9 mouse cellular contexts compared by ENCODE assay signal in genomic region chr9:84019627-84020026, GRCm38 (mm10).
A peak's percentile ranks its signal among the peaks of the same experiment; 100 is the strongest.
DNase-seq lines count a peak whose midpoint lies in the region; ATAC-seq and TF ChIP-seq lines count a peak whose summit lies in the region.
"Had no signal": no experiment of that assay in that cellular context is flagged by ENCODE, and none has a peak within 500 bp of the region (broad histone marks: within the 10 kb centered on the region; RNA-seq: fewer than 3 reads in every experiment).

No protein-coding gene starts in this region.

- H3K4me3 ChIP-seq in lung, embryonic 14.5 days (ENCODE audit: low read depth, low read length): no peak overlapping the region
- H3K4me3 ChIP-seq in neural tube, embryonic 12.5 days: no peak overlapping the region

- no peaks in the 10 kb centered on the region for H3K27me3 ChIP-seq in lung, embryonic 14.5 days (ENCODE audit: insufficient read depth, low read length)
- no peaks in the 10 kb centered on the region for H3K27me3 ChIP-seq in neural tube, embryonic 12.5 days (replicated peaks)

- H3K9ac ChIP-seq in lung, embryonic 14.5 days: no peak overlapping the region
- no peak overlapping the region for H3K9ac ChIP-seq in neural tube, embryonic 12.5 days

- no peaks in the 10 kb centered on the region for H3K4me1 ChIP-seq in lung, embryonic 14.5 days (ENCODE audit: insufficient read depth)
- no peaks in the 10 kb centered on the region for H3K4me1 ChIP-seq in neural tube, embryonic 12.5 days

- H3K27ac ChIP-seq in lung, embryonic 14.5 days (ENCODE audit: low read depth): no peak overlapping the region
- no peak overlapping the region for H3K27ac ChIP-seq in neural tube, embryonic 12.5 days
- H3K27ac ChIP-seq: macrophage had no signal

- TF ChIP-seq CTCF in lung, embryonic 14.5 days (IDR thresholded peaks at IDR 0.05; ENCODE audit: low read depth): peak; percentile 72

- no peaks in the 10 kb centered on the region for H3K9me3 ChIP-seq in lung, embryonic 14.5 days (ENCODE audit: low read depth, low read length)
- no peaks in the 10 kb centered on the region for H3K9me3 ChIP-seq in neural tube, embryonic 12.5 days

- no peaks in the 10 kb centered on the region for H3K36me3 ChIP-seq in lung, embryonic 14.5 days (ENCODE audit: insufficient read depth)
- H3K36me3 ChIP-seq in neural tube, embryonic 12.5 days: no peaks in the 10 kb centered on the region

- no peak overlapping the region for H3K4me2 ChIP-seq in lung, embryonic 14.5 days
- H3K4me2 ChIP-seq in neural tube, embryonic 12.5 days (replicated peaks): no peak overlapping the region

- peak; percentile 50 to 61 for DNase-seq in cerebellum, postnatal 10 days
- no peak for DNase-seq in cerebellum, postnatal 36 days
- DNase-seq in lung, embryonic 14.5 days: peak; percentile 70
- no peak for DNase-seq in lung, adult 18-20 months
- no peak for DNase-seq in urinary bladder, adult 2 months (ENCODE audit: low spot score)
- DNase-seq in cerebellum, adult 11 months: no peak

- WGBS in lung, embryonic 14.5 days: 63% methylated on average over 2 of the region's 2 CpGs
- 79% methylated on average over 2 of the region's 2 CpGs for WGBS in neural tube, embryonic 12.5 days

- 0 out of 2 replicates have a peak, but pooled peaks have one; percentile 63 for ATAC-seq in lung, embryonic 14.5 days (ENCODE audit: insufficient read depth)
- 0 out of 2 replicates have a peak, but pooled peaks have one; percentile 44 for ATAC-seq in granulocyte monocyte progenitor cell, adult 5-6 weeks (replicated peaks; ENCODE audit: poor library complexity, severe bottlenecking)
- ATAC-seq in neural tube, embryonic 12.5 days (ENCODE audit: low FRiP score, low read depth): peak; percentile 82; the same call in 1 of the 2 replicates

Comparison
In these comparisons a context has a peak if more than half of its experiments do, and no peak if none do; other contexts are left out.
1. DNase-seq: peak in cerebellum, postnatal 10 days (2 of 2) and lung, embryonic 14.5 days (single experiment); none in cerebellum, postnatal 36 days (0 of 2), lung, adult 18-20 months (0 of 2), urinary bladder, adult 2 months (single experiment) and cerebellum, adult 11 months (single experiment).
2. Peak in every context shown above with its lines, with median percentiles within 50 percentile points of each other: ATAC-seq.